Mouse (Mus musculus): ENCODE measurements at regions not wholly inside any gene's neighbourhood (a gene's known extent, or its start where the extent isn't known, plus 50 kb on each side); places are given as distances from the start of the nearest gene placed in this dataset.

DNA sequence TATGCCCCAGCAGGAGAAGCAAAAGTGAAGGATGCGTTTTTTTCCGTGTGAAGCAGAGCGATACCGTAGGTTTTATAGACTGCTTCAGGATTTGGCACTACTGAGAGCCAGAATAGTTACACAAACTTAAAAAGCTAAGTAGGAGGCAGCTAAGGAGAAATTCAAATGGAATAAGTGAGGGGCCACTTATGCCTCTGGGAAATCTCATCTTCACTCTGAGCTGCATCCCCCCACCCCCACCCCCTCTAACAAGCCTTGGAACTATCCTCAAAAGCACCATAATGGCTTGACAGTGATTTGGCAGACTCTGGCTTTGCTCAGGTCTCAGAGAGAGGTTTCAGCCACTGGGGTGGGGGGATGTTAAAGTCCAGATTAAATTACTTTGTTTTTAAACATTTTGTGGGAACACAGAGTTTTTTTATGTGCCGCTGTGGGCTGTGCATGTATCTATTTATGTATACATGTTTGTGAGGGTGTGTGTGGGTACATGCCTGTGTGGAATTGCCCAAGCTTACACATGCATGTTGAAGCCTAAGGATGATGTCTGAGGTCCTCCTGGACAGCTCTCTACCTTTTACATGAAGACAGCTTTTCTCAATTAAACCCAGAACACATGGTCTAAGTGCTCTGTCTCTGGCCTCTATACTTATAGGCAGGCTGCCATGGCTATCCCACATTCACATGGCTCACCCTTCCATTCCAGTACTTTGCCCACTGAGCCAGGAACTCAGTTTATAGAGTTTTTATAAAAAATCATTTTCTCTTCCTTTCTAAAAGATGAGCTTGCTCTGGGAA, 396.6 kb downstream of the Epm2a start:
- no peaks in the 10 kb centered on the region for H3K27me3 ChIP-seq (replicated peaks; ENCODE audit: insufficient read depth, low read length)
- no peak overlapping the region for H3K4me2 ChIP-seq (replicated peaks; ENCODE audit: low read depth, low read length)
- 70% methylated on average over 5 of the region's 5 CpGs for WGBS
- no peaks in the 10 kb centered on the region for H3K9me3 ChIP-seq (ENCODE audit: low read length)
- TF ChIP-seq EP300 (IDR thresholded peaks at IDR 0.05) (no peak), CTCF (IDR thresholded peaks at IDR 0.05) (no peak)
- H3K4me1 ChIP-seq (ENCODE audit: insufficient read depth, low read depth, low read length): no peaks in the 10 kb centered on the region
- DNase-seq (ENCODE audit: low spot score) (no peak), ATAC-seq (no peak)
- no peaks in the 10 kb centered on the region for H3K36me3 ChIP-seq (ENCODE audit: insufficient read depth, low read length)
- H3K9ac ChIP-seq (replicated peaks; ENCODE audit: low read depth): no peak overlapping the region
- H3K4me3 ChIP-seq (ENCODE audit: low read depth, low read length): no peak overlapping the region
- no peak overlapping the region for H3K27ac ChIP-seq (ENCODE audit: low read length)

DNA sequence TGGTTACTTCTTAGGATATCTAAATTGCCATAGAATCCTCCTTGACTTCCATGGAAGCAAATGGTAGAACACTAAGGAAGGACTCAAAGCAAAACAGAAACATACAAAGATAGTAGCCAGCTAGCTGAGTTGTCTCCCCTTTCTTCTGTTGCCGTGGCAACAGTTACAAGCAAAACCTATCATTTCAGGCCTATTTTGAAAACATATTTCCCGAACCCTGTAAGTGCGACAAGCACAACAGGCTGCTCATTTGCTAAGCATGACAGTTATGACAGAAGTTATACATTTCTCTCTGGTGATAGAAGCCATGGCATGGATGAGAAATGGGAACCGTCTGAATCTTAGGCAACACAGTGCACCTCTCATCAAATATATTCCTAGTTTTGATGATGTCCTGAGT, 402.4 kb downstream of the Epm2a start:
- no peak overlapping the region for H3K4me2 ChIP-seq (replicated peaks; ENCODE audit: low read depth, low read length)
- no peaks in the 10 kb centered on the region for H3K27me3 ChIP-seq (replicated peaks; ENCODE audit: insufficient read depth, low read length)
- 86% methylated on average over 4 of the region's 4 CpGs for WGBS
- no peaks in the 10 kb centered on the region for H3K9me3 ChIP-seq (ENCODE audit: low read length)
- ATAC-seq (no peak), DNase-seq (ENCODE audit: low spot score) (no peak)
- no peak for TF ChIP-seq CTCF (IDR thresholded peaks at IDR 0.05)
- TF ChIP-seq EP300 (IDR thresholded peaks at IDR 0.05): no peak
- no peak overlapping the region for H3K9ac ChIP-seq (replicated peaks; ENCODE audit: low read depth)
- no peak overlapping the region for H3K27ac ChIP-seq (ENCODE audit: low read length)
- H3K36me3 ChIP-seq (ENCODE audit: insufficient read depth, low read length): no peaks in the 10 kb centered on the region
- no peak overlapping the region for H3K4me3 ChIP-seq (ENCODE audit: low read depth, low read length)
- H3K4me1 ChIP-seq (ENCODE audit: insufficient read depth, low read depth, low read length): no peaks in the 10 kb centered on the region

DNA sequence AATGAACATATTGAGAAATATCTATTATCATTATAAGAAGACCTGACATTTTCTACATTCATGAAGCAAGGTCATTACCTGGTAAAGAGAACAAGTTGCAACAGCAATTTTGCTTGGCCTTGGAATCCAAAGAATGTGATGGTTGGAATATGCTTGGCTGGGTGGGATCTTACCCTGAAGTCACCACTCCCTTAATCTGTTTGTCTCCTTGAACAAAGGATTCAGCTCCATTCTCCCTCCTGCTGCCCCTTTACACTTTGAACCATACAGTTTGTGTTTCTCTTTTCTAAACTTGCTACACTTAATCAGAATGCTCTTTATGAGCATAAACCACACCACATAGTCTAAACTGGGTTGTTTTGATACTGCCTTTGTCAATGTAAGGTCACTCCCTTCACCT, 403.8 kb downstream of the Epm2a start:
- H3K4me2 ChIP-seq (replicated peaks; ENCODE audit: low read depth, low read length): no peak overlapping the region
- DNase-seq (ENCODE audit: low spot score): no peak
- no peak overlapping the region for H3K27ac ChIP-seq (ENCODE audit: low read length)
- ATAC-seq: no peak
- H3K9ac ChIP-seq (replicated peaks; ENCODE audit: low read depth): no peak overlapping the region
- no peaks in the 10 kb centered on the region for H3K9me3 ChIP-seq (ENCODE audit: low read length)
- no peaks in the 10 kb centered on the region for H3K36me3 ChIP-seq (ENCODE audit: insufficient read depth, low read length)
- TF ChIP-seq CTCF (IDR thresholded peaks at IDR 0.05): no peak
- TF ChIP-seq EP300 (IDR thresholded peaks at IDR 0.05): no peak
- H3K4me1 ChIP-seq (ENCODE audit: insufficient read depth, low read depth, low read length): no peaks in the 10 kb centered on the region
- no peak overlapping the region for H3K4me3 ChIP-seq (ENCODE audit: low read depth, low read length)
- no peaks in the 10 kb centered on the region for H3K27me3 ChIP-seq (replicated peaks; ENCODE audit: insufficient read depth, low read length)

DNA sequence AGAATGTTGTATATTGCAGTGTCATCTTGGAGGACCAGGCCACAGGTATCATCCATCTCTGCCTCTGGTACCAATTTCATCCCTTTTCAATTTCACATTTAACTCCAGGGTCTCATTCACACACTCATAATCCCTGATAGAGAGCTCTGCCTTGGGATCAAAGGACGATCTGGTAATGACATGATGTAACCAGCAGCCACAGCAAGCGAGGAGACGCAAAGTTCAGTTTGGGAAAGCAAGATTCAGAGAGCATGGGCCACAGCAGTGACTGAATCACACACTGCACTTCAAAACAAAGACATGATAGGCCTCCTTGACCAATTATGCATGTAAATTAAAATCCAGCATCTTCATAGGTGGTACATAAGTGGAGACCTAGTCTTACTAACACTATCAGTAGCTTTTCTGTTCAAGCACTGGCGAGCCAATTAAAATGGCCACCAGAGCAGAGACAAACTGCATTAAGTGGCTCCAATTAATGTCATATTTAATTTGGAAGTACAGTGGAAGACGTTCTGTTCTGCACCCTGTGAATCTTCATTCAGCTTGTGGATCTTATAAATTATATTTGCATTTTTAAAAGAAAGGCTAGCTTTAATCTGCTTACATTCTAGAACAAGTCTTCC, 412.0 kb downstream of the Epm2a start:
- no peaks in the 10 kb centered on the region for H3K9me3 ChIP-seq (ENCODE audit: low read length)
- TF ChIP-seq EP300 (IDR thresholded peaks at IDR 0.05) (no peak), CTCF (IDR thresholded peaks at IDR 0.05) (no peak)
- no peaks in the 10 kb centered on the region for H3K36me3 ChIP-seq (ENCODE audit: insufficient read depth, low read length)
- no peak overlapping the region for H3K4me3 ChIP-seq (ENCODE audit: low read depth, low read length)
- H3K27me3 ChIP-seq (replicated peaks; ENCODE audit: insufficient read depth, low read length): no peaks in the 10 kb centered on the region
- H3K4me1 ChIP-seq (ENCODE audit: insufficient read depth, low read depth, low read length): no peaks in the 10 kb centered on the region
- DNase-seq (ENCODE audit: low spot score) (no peak), ATAC-seq (no peak)
- H3K4me2 ChIP-seq (replicated peaks; ENCODE audit: low read depth, low read length): no peak overlapping the region
- WGBS: 74% methylated on average over 5 of the region's 5 CpGs
- H3K9ac ChIP-seq (replicated peaks; ENCODE audit: low read depth): no peak overlapping the region
- H3K27ac ChIP-seq (ENCODE audit: low read length): no peak overlapping the region

DNA sequence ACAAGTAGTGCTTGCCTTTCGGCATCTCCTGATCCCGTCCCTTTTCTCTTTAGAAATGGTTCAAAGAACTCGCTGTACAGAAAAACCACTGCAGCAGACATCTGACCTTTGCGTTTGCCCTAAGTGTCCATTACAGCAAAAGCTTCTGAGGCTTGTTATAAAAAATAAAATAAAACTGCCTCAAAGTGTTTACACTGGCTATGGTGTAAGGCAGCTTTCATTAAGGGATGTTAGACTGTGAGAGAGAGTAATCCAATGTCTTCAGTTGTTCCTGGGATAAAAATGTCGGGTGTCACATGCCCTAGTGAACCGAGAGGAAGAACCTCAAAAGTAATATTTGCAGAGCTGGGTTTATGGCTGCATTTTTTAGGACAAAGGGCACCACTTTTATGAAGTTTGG, 434.7 kb downstream of the Epm2a start:
- Histone ChIP-seq H3K9ac (replicated peaks; ENCODE audit: low read depth) (no peak overlapping the region), H3K9me3 (ENCODE audit: low read length) (no peaks in the 10 kb centered on the region), H3K4me1 (ENCODE audit: insufficient read depth, low read depth, low read length) (no peaks in the 10 kb centered on the region), H3K27ac (ENCODE audit: low read length) (no peak overlapping the region), H3K36me3 (ENCODE audit: insufficient read depth, low read length) (no peaks in the 10 kb centered on the region), H3K4me2 (replicated peaks; ENCODE audit: low read depth, low read length) (no peak overlapping the region), H3K4me3 (ENCODE audit: low read depth, low read length) (no peak overlapping the region), H3K27me3 (replicated peaks; ENCODE audit: insufficient read depth, low read length) (no peaks in the 10 kb centered on the region)
- 77% methylated on average over 6 of the region's 6 CpGs for WGBS
- ATAC-seq: no peak
- no peak for TF ChIP-seq CTCF (IDR thresholded peaks at IDR 0.05)
- TF ChIP-seq EP300 (IDR thresholded peaks at IDR 0.05): no peak
- no peak for DNase-seq (ENCODE audit: low spot score)

DNA sequence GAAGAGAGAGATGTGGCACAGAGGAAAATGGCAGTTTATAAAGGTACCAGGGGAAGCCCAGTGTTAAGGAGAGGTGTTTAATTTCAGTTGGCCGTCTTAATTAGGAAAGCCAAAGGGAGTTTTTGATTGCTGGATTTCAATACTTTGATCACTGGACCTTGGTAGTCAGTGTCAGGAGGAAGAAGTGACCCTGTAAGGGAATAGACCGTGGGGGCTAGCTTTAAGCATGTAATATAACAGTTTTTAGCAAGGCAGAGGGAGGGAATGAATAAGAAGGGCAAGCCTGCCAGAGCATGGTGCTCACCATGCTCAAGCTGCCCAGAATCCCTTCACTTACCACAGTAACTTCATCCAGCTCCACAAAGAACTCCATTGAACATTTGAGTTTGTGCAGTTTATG, 437.1 kb downstream of the Epm2a start:
- Histone ChIP-seq H3K27me3 (replicated peaks; ENCODE audit: insufficient read depth, low read length) (no peaks in the 10 kb centered on the region), H3K9me3 (ENCODE audit: low read length) (no peaks in the 10 kb centered on the region), H3K4me1 (ENCODE audit: insufficient read depth, low read depth, low read length) (no peaks in the 10 kb centered on the region), H3K36me3 (ENCODE audit: insufficient read depth, low read length) (no peaks in the 10 kb centered on the region), H3K9ac (replicated peaks; ENCODE audit: low read depth) (no peak overlapping the region), H3K4me3 (ENCODE audit: low read depth, low read length) (no peak overlapping the region), H3K27ac (ENCODE audit: low read length) (no peak overlapping the region), H3K4me2 (replicated peaks; ENCODE audit: low read depth, low read length) (no peak overlapping the region)
- DNase-seq (ENCODE audit: low spot score): no peak
- no peak for ATAC-seq
- WGBS: 60% methylated on average over 2 of the region's 2 CpGs
- TF ChIP-seq CTCF (IDR thresholded peaks at IDR 0.05) (no peak), EP300 (IDR thresholded peaks at IDR 0.05) (no peak)
